Mouse (Mus musculus) lung, postnatal 0 days (tissue): ENCODE measurements around the gene Vill.

Experiments
- CTCF ChIP-seq: IDR thresholded peaks from 2 replicates; pipeline ENCODE4 v1.5.1; 2016; ENCODE audit warnings: antibody characterized with exemption, mild to moderate bottlenecking
- EP300 ChIP-seq: IDR thresholded peaks from 2 replicates; pipeline ENCODE4 v1.6.1; 2016; ENCODE audit warnings: antibody characterized with exemption, mild to moderate bottlenecking, control low read depth

DNA sequence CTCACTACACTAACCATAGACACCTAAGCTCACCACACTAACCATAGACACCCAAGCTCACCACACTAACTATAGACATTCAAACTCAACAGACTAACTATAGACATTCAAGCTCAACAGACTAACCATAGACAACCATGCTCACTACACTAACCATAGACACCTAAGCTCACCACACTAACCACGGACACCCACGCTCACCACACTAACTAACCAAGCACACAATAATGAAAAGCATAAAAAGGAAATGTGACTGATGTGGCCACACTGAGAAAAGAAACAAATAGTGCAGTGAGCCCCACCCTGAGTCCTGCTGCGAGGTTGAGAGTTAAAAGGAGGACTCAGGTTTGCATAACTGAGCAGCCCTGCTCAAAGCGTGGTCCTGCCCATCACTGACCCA is 2.8 kb downstream of the Vill start:
- no peak for TF ChIP-seq CTCF
- no peak for TF ChIP-seq EP300
